Mouse (Mus musculus) embryonic fibroblast, embryonic 13.5 days (primary cell): ENCODE measurements at regions not wholly inside any gene's neighbourhood (a gene's known extent, or its start where the extent isn't known, plus 50 kb on each side); places are given as distances from the start of the nearest gene placed in this dataset.

ENCODE experiments used
- H3K27ac ChIP-seq: 2 replicates; pipeline ENCODE4 v1.5.1; 2012; ENCODE audit warnings: low read length, control low read depth, inconsistent platforms; ENCODE audit not compliant: insufficient read depth
- H3K4me1 ChIP-seq: 2 replicates; pipeline ENCODE4 v1.6.1; 2011; ENCODE audit warnings: low read length; ENCODE audit not compliant: control insufficient read depth, insufficient read depth
- H3K4me3 ChIP-seq: 2 replicates; pipeline ENCODE4 v1.5.1; 2011; ENCODE audit warnings: mild to moderate bottlenecking, control low read depth, low read length; ENCODE audit not compliant: insufficient read depth
- CTCF ChIP-seq: IDR thresholded peaks from 2 replicates; pipeline ENCODE4 v1.5.1; 2011; ENCODE audit warnings: mild to moderate bottlenecking, control low read depth, low read length, moderate library complexity, borderline replicate concordance; ENCODE audit not compliant: insufficient read depth
- POLR2A ChIP-seq: IDR thresholded peaks from 2 replicates; pipeline ENCODE4 v1.6.1; 2011; ENCODE audit warnings: low read depth, mild to moderate bottlenecking, control low read depth, low read length, moderate library complexity

DNA sequence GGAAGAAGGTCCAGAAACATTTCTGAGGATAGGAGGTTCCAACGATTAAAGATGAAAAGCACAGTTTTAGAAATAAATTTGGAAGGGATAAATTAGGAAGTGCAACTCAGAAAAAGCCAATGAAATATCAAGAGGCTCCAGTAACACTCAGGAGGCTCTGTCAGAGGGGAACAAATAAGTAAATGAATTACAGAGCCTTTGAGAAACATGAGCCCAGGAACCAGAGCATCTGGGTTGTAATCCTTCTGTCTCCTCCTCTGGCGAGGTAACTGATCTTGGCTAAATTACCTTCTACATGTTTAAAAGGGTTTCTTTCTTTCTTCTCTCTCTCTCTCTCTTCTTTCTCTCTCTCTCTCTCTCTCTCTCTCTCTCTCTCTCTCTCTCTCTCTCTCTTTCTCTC lies 53.2 kb upstream of the Robo2 start:
- Histone ChIP-seq H3K27ac (peak overlapping the region; percentile 47; the same call in 1 of the 2 replicates), H3K4me1 (peaks cover 3% of the 10 kb centered on the region), H3K4me3 (no peak overlapping the region)
- TF ChIP-seq CTCF (no peak), POLR2A (no peak)

DNA sequence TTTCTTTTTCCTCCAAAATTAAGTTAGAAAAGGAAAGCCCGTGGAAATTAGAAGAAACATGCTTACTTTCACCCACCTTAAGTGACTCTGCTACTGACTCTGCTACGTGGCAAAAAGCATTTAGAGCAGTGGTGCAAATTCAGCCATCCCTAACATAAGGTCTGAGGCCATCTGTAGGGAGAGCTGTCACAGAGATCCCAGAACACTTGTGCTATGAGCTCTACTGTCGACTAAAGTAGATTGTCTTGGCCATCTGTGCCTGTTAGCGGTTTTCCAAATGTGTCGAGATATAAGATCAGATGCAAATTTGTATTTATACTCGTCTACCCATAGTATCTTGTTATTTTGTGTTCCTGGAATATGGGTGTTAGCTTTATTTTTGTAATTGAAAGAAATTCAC lies 52.7 kb upstream of the Robo2 start:
- Histone ChIP-seq H3K4me3 (no peak overlapping the region), H3K4me1 (peaks cover 3% of the 10 kb centered on the region), H3K27ac (no peak overlapping the region)
- TF ChIP-seq CTCF = no peak
- no peak for TF ChIP-seq POLR2A

DNA sequence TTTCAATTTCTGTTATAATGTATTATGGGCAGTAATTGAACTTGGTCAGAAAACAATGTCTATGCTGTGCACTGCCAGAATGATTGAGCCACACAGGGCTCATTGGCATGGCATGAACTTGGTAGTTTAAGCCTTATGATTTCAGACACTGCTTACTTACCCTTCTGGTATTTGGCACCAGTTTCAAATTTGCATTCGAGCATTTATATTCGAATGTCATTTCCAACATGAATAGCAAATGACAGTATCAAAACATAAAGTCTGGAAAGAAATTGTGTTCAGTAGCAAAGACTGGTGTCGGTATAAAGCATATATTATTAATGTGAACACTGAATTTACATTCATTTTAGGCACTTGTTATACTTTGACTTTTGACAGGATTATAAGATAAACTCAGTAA lies 50.8 kb upstream of the Robo2 start:
- no peak overlapping the region for H3K4me3 ChIP-seq
- TF ChIP-seq POLR2A (no peak), CTCF (no peak)
- H3K4me1 ChIP-seq = peaks cover 3% of the 10 kb centered on the region
- no peak overlapping the region for H3K27ac ChIP-seq
